Mouse (Mus musculus) embryonic facial prominence, embryonic 10.5 days (tissue): ENCODE data around the gene Mpzl1. TPM values are rescaled to one million over a fixed set of nuclear protein-coding genes. Genes with fewer than 3 reads are reported as not detected.
A peak's percentile ranks its signal among the peaks of the same experiment; 100 is the strongest.

ENCODE experiments used
- DNase-seq: peaks from one replicate; pipeline ENCODE4 v3.0.0-alpha.2; 2017; ENCODE audit warnings: low spot score
- H3K27ac ChIP-seq: fragments of 300-500 bp; sonication (generic); replicated peaks from 2 replicates; pipeline ENCODE4 v1.5.1; 2016; ENCODE audit warnings: mild to moderate bottlenecking
- H3K27me3 ChIP-seq: fragments of 300-500 bp; sonication (generic); replicated peaks from 2 replicates; pipeline ENCODE4 v1.6.1; 2016; ENCODE audit warnings: low read depth, mild to moderate bottlenecking; ENCODE audit not compliant: poor library complexity, severe bottlenecking
- H3K36me3 ChIP-seq: fragments of 300-500 bp; sonication (generic); replicated peaks from 2 replicates; pipeline ENCODE4 v1.6.1; 2016; ENCODE audit warnings: mild to moderate bottlenecking, moderate library complexity
- H3K4me1 ChIP-seq: fragments of 300-500 bp; sonication (generic); 2 replicates; pipeline ENCODE4 v1.6.1; 2016
- H3K4me3 ChIP-seq: fragments of 300-500 bp; sonication (generic); 2 replicates; pipeline ENCODE4 v1.5.1; 2016; ENCODE audit warnings: mild to moderate bottlenecking, moderate library complexity
- H3K9me3 ChIP-seq: fragments of 300-500 bp; sonication (generic); 2 replicates; pipeline ENCODE4 v1.6.1; 2016; ENCODE audit warnings: mild to moderate bottlenecking
- WGBS: fragments of 180-500 bp; shearing (Covaris S2); methylation state at CpG from one replicate; pipeline ENCODE4 v1.1.7; 2016; 5-methylcytosine and 5-hydroxymethylcytosine counted together
- polyA plus RNA-seq: library from polyadenylated mRNA; unstranded; fragments of >200 nt; fragmentation: Nextera tagmentation; extraction: Ambion mirVana; gene quantifications from 2 replicates; pipeline ENCODE4 v1.2.1, GENCODE M21; 2016

Mpzl1 gene
- polyA plus RNA-seq, 1 experiment from 2014 or later: 138 TPM

GRCm38 (mm10) chr1:165605108-165605507 lies 29.2 kb downstream of the Mpzl1 start:
- Histone ChIP-seq H3K4me1 (peaks cover 14% of the 10 kb centered on the region), H3K36me3 (peaks cover 78% of the 10 kb centered on the region), H3K4me3 (no peak overlapping the region), H3K27ac (no peak overlapping the region), H3K9me3 (no peaks in the 10 kb centered on the region), H3K27me3 (no peaks in the 10 kb centered on the region)
- WGBS: 91% methylated on average over 3 of the region's 3 CpGs
- DNase-seq: no peak

GRCm38 (mm10) chr1:165604203-165604602 lies 30.1 kb downstream of the Mpzl1 start:
- DNase-seq: no peak
- no peaks in the 10 kb centered on the region for H3K27me3 ChIP-seq
- H3K4me1 ChIP-seq: peaks cover 5% of the 10 kb centered on the region
- no peak overlapping the region for H3K27ac ChIP-seq
- 92% methylated on average over 8 of the region's 8 CpGs for WGBS
- H3K9me3 ChIP-seq: no peaks in the 10 kb centered on the region
- peaks cover 82% of the 10 kb centered on the region for H3K36me3 ChIP-seq
- H3K4me3 ChIP-seq: no peak overlapping the region

- Histone ChIP-seq H3K27ac (no peak overlapping the region), H3K4me1 (no peaks in the 10 kb centered on the region), H3K36me3 (peaks cover 89% of the 10 kb centered on the region), H3K9me3 (no peaks in the 10 kb centered on the region), H3K27me3 (no peaks in the 10 kb centered on the region), H3K4me3 (no peak overlapping the region)
- 91% methylated on average over 14 of the region's 14 CpGs for WGBS
- no peak for DNase-seq
Observed at GRCm38 (mm10) chr1:165603218-165603617, 31.1 kb downstream of the Mpzl1 start.

GRCm38 (mm10) chr1:165601775-165602280 lies 32.5 kb downstream of the Mpzl1 start:
- no peak overlapping the region for H3K27ac ChIP-seq
- 86% methylated on average over 10 of the region's 10 CpGs for WGBS
- no peaks in the 10 kb centered on the region for H3K9me3 ChIP-seq
- DNase-seq: no peak
- peaks cover 89% of the 10 kb centered on the region for H3K36me3 ChIP-seq
- no peak overlapping the region for H3K4me3 ChIP-seq
- H3K27me3 ChIP-seq: no peaks in the 10 kb centered on the region
- H3K4me1 ChIP-seq: no peaks in the 10 kb centered on the region

- Histone ChIP-seq H3K36me3 (peaks cover 96% of the 10 kb centered on the region), H3K4me3 (no peak overlapping the region), H3K4me1 (peaks cover 3% of the 10 kb centered on the region; the same call in 1 of the 2 replicates), H3K27ac (no peak overlapping the region), H3K27me3 (no peaks in the 10 kb centered on the region), H3K9me3 (no peaks in the 10 kb centered on the region)
- 90% methylated on average over 15 of the region's 15 CpGs for WGBS
- DNase-seq: no peak
Observed at GRCm38 (mm10) chr1:165594699-165595421, 39.5 kb downstream of the Mpzl1 start.

GRCm38 (mm10) chr1:165592295-165593082 lies 41.8 kb downstream of the Mpzl1 start:
- DNase-seq: no peak
- WGBS: 90% methylated on average over 14 of the region's 14 CpGs
- Histone ChIP-seq H3K27ac (no peak overlapping the region), H3K36me3 (peaks cover 75% of the 10 kb centered on the region), H3K4me1 (peaks cover 27% of the 10 kb centered on the region), H3K27me3 (no peaks in the 10 kb centered on the region), H3K4me3 (no peak overlapping the region), H3K9me3 (no peaks in the 10 kb centered on the region)

GRCm38 (mm10) chr1:165590760-165591159 lies 43.6 kb downstream of the Mpzl1 start:
- H3K27me3 ChIP-seq: no peaks in the 10 kb centered on the region
- H3K4me1 ChIP-seq: peaks cover 33% of the 10 kb centered on the region
- H3K27ac ChIP-seq: no peak overlapping the region
- no peaks in the 10 kb centered on the region for H3K9me3 ChIP-seq
- H3K36me3 ChIP-seq: peaks cover 57% of the 10 kb centered on the region
- WGBS: 78% methylated on average over 8 of the region's 8 CpGs
- no peak for DNase-seq
- H3K4me3 ChIP-seq: no peak overlapping the region

- H3K4me3 ChIP-seq: no peak overlapping the region
- H3K9me3 ChIP-seq: no peaks in the 10 kb centered on the region
- peaks cover 44% of the 10 kb centered on the region for H3K36me3 ChIP-seq
- peak overlapping the region; percentile 67 for H3K27ac ChIP-seq
- DNase-seq: peak; percentile 49
- peaks cover 36% of the 10 kb centered on the region for H3K4me1 ChIP-seq
- 35% methylated on average over 10 of the region's 10 CpGs for WGBS
- H3K27me3 ChIP-seq: no peaks in the 10 kb centered on the region
Observed at GRCm38 (mm10) chr1:165589280-165590048, 44.9 kb downstream of the Mpzl1 start.

- peaks cover 36% of the 10 kb centered on the region for H3K4me1 ChIP-seq
- peaks cover 28% of the 10 kb centered on the region for H3K36me3 ChIP-seq
- 35% methylated on average over 8 of the region's 8 CpGs for WGBS
- DNase-seq: peak; percentile 36
- no peaks in the 10 kb centered on the region for H3K27me3 ChIP-seq
- no peak overlapping the region for H3K4me3 ChIP-seq
- no peaks in the 10 kb centered on the region for H3K9me3 ChIP-seq
- peak overlapping the region; percentile 24 for H3K27ac ChIP-seq
Observed at GRCm38 (mm10) chr1:165587845-165588244, 46.5 kb downstream of the Mpzl1 start.

- Histone ChIP-seq H3K36me3 (peaks cover 13% of the 10 kb centered on the region), H3K9me3 (no peaks in the 10 kb centered on the region), H3K27ac (no peak overlapping the region), H3K4me1 (peaks cover 36% of the 10 kb centered on the region), H3K27me3 (no peaks in the 10 kb centered on the region), H3K4me3 (no peak overlapping the region)
- no peak for DNase-seq
- 95% methylated on average over 1 of the region's 1 CpGs for WGBS
Observed at GRCm38 (mm10) chr1:165586366-165586765, 48.0 kb downstream of the Mpzl1 start.

- Histone ChIP-seq H3K4me3 (no peak overlapping the region), H3K36me3 (peaks cover 5% of the 10 kb centered on the region), H3K4me1 (peaks cover 36% of the 10 kb centered on the region), H3K27me3 (no peaks in the 10 kb centered on the region), H3K9me3 (no peaks in the 10 kb centered on the region), H3K27ac (0 out of 2 replicates have a peak overlapping the region, but pooled peaks have one; percentile 30)
- DNase-seq: peak; percentile 16
- WGBS: 66% methylated on average over 14 of the region's 14 CpGs
Observed at GRCm38 (mm10) chr1:165585389-165586104, 48.8 kb downstream of the Mpzl1 start.
